ENCODE assay signal across 13 mouse cellular contexts in genomic region chr11:88399431-88399830, GRCm38 (mm10).
DNase-seq lines count a peak whose midpoint lies in the region; ATAC-seq and TF ChIP-seq lines count a peak whose summit lies in the region.
"Had no signal": no experiment of that assay in that cellular context is flagged by ENCODE, and none has a peak within 500 bp of the region (broad histone marks: within the 10 kb centered on the region; RNA-seq: fewer than 3 reads in every experiment).

No protein-coding gene starts in this region.

- no peak for ATAC-seq in hindbrain, postnatal 0 days
- peak; percentile 30; the same call in 1 of the 2 replicates for ATAC-seq in embryonic facial prominence, embryonic 14.5 days (ENCODE audit: low read depth)
- peak; percentile 44; the same call in 1 of the 2 replicates for ATAC-seq in limb, embryonic 11.5 days (ENCODE audit: insufficient number of reproducible peaks, low FRiP score, low TSS enrichment, low read depth)
- no peak for ATAC-seq in megakaryocyte progenitor cell, adult 5-6 weeks (replicated peaks; ENCODE audit: poor library complexity)
- ATAC-seq: activated CD4-positive, CD25-positive, alpha-beta regulatory T cell, adult 4 months had no signal

- H3K9ac ChIP-seq in hindbrain, postnatal 0 days (replicated peaks; ENCODE audit: low read length), result no peak overlapping the region
- no peak overlapping the region for H3K9ac ChIP-seq in embryonic facial prominence, embryonic 14.5 days (ENCODE audit: low read depth, low read length)
- no peak overlapping the region for H3K9ac ChIP-seq in limb, embryonic 11.5 days (ENCODE audit: low read length)
- H3K9ac ChIP-seq: limb, embryonic 13.5 days had no signal

- H3K4me1 ChIP-seq in hindbrain, embryonic 10.5 days (replicated peaks), result peaks cover 88% of the 10 kb centered on the region
- H3K4me1 ChIP-seq in hindbrain, postnatal 0 days (ENCODE audit: insufficient read depth, low read length), result peaks cover 49% of the 10 kb centered on the region
- H3K4me1 ChIP-seq in embryonic facial prominence, embryonic 14.5 days (ENCODE audit: control insufficient read depth, insufficient read depth, low read length), result peaks cover 41% of the 10 kb centered on the region
- 0 out of 2 replicates have a peak, but pooled peaks cover 1% of the 10 kb centered on the region for H3K4me1 ChIP-seq in limb, embryonic 11.5 days (ENCODE audit: control insufficient read depth, insufficient read depth, low read length)

- no peak overlapping the region for H3K4me2 ChIP-seq in hindbrain, postnatal 0 days (ENCODE audit: low read depth, low read length)
- no peak overlapping the region for H3K4me2 ChIP-seq in embryonic facial prominence, embryonic 14.5 days (ENCODE audit: low read depth, low read length)
- H3K4me2 ChIP-seq in limb, embryonic 11.5 days (ENCODE audit: low read depth, severe bottlenecking), result no peak overlapping the region
- H3K4me2 ChIP-seq: limb, embryonic 13.5 days had no signal

- H3K27ac ChIP-seq in hindbrain, embryonic 10.5 days, result peak overlapping the region; percentile 86
- no peak overlapping the region for H3K27ac ChIP-seq in hindbrain, postnatal 0 days
- H3K27ac ChIP-seq in embryonic facial prominence, embryonic 14.5 days (replicated peaks; ENCODE audit: low read depth, low read length), result no peak overlapping the region
- no peak overlapping the region for H3K27ac ChIP-seq in limb, embryonic 11.5 days (replicated peaks; ENCODE audit: low read depth, low read length)
- H3K27ac ChIP-seq: limb, embryonic 13.5 days had no signal

- TF ChIP-seq CTCF in hindbrain, postnatal 0 days (IDR thresholded peaks at IDR 0.05; ENCODE audit: low read depth), result no peak

- H3K27me3 ChIP-seq in hindbrain, embryonic 10.5 days (ENCODE audit: insufficient read depth, poor library complexity, severe bottlenecking), result no peaks in the 10 kb centered on the region
- no peaks in the 10 kb centered on the region for H3K27me3 ChIP-seq in hindbrain, postnatal 0 days (ENCODE audit: insufficient read depth, low read length)
- no peaks in the 10 kb centered on the region for H3K27me3 ChIP-seq in embryonic facial prominence, embryonic 14.5 days (replicated peaks; ENCODE audit: control insufficient read depth, insufficient read depth, low read length)
- H3K27me3 ChIP-seq in limb, embryonic 11.5 days (ENCODE audit: control insufficient read depth, insufficient read depth, low read length), result no peaks in the 10 kb centered on the region
- H3K27me3 ChIP-seq: limb, embryonic 13.5 days had no signal

- no peaks in the 10 kb centered on the region for H3K9me3 ChIP-seq in hindbrain, embryonic 10.5 days
- no peaks in the 10 kb centered on the region for H3K9me3 ChIP-seq in hindbrain, postnatal 0 days (ENCODE audit: low read length)
- no peaks in the 10 kb centered on the region for H3K9me3 ChIP-seq in embryonic facial prominence, embryonic 14.5 days (ENCODE audit: control insufficient read depth, low read length)
- no peaks in the 10 kb centered on the region for H3K9me3 ChIP-seq in limb, embryonic 11.5 days (ENCODE audit: control insufficient read depth, low read length)
- H3K9me3 ChIP-seq: limb, embryonic 13.5 days had no signal

- WGBS in hindbrain, embryonic 10.5 days, result 15% methylated on average over 5 of the region's 5 CpGs
- WGBS in hindbrain, postnatal 0 days, result 37% methylated on average over 5 of the region's 5 CpGs
- WGBS in embryonic facial prominence, embryonic 14.5 days, result 38% methylated on average over 5 of the region's 5 CpGs
- WGBS in limb, embryonic 11.5 days, result 59% methylated on average over 5 of the region's 5 CpGs

- H3K36me3 ChIP-seq in hindbrain, embryonic 10.5 days, result peaks cover 52% of the 10 kb centered on the region
- no peaks in the 10 kb centered on the region for H3K36me3 ChIP-seq in hindbrain, postnatal 0 days (ENCODE audit: insufficient read depth, low read length)
- 0 out of 2 replicates have a peak, but pooled peaks cover 1% of the 10 kb centered on the region for H3K36me3 ChIP-seq in embryonic facial prominence, embryonic 14.5 days (ENCODE audit: control insufficient read depth, insufficient read depth, low read length)
- peaks cover 2% of the 10 kb centered on the region; the same call in 1 of the 2 replicates for H3K36me3 ChIP-seq in limb, embryonic 11.5 days (ENCODE audit: control insufficient read depth, insufficient read depth, low read length)

- peak; percentile 57 to 74 for DNase-seq in cerebellum, postnatal 10 days
- no peak for DNase-seq in cerebellum, adult 9-11 months
- DNase-seq in hindbrain, embryonic 10.5 days (ENCODE audit: low spot score), result peak; percentile 54
- DNase-seq in hindbrain, postnatal 0 days (ENCODE audit: low spot score), result no peak
- no peak for DNase-seq in embryonic facial prominence, embryonic 14.5 days (ENCODE audit: low spot score)
- DNase-seq in limb, embryonic 11.5 days (ENCODE audit: low spot score), result no peak
- no peak for DNase-seq in adrenal gland, adult 2 months
- DNase-seq: kidney, adult 11 months; layer of hippocampus, adult 9-11 months; thymus, adult 18-20 months had no signal

- no peak overlapping the region for H3K4me3 ChIP-seq in hindbrain, embryonic 10.5 days
- H3K4me3 ChIP-seq in hindbrain, postnatal 0 days (ENCODE audit: low read length), result no peak overlapping the region
- no peak overlapping the region for H3K4me3 ChIP-seq in embryonic facial prominence, embryonic 14.5 days (ENCODE audit: low read depth, low read length)
- no peak overlapping the region for H3K4me3 ChIP-seq in limb, embryonic 11.5 days (ENCODE audit: low read depth, low read length)
- H3K4me3 ChIP-seq: limb, embryonic 13.5 days had no signal

Comparison
In these comparisons a context has a peak if more than half of its experiments do, and no peak if none do; other contexts are left out.
1. DNase-seq: peak in cerebellum, postnatal 10 days (2 of 2) and hindbrain, embryonic 10.5 days (single experiment); none in cerebellum, adult 9-11 months (single experiment), hindbrain, postnatal 0 days (single experiment), embryonic facial prominence, embryonic 14.5 days (single experiment), limb, embryonic 11.5 days (single experiment) and adrenal gland, adult 2 months (single experiment).
2. ATAC-seq: peak in embryonic facial prominence, embryonic 14.5 days (single experiment) and limb, embryonic 11.5 days (single experiment); none in hindbrain, postnatal 0 days (single experiment) and megakaryocyte progenitor cell, adult 5-6 weeks (single experiment).